Mouse (Mus musculus) bone marrow, adult 2 months (tissue): ENCODE measurements around the gene Spty2d1.

Experiments used
- CTCF ChIP-seq: fragments of 200-500 bp; IDR thresholded peaks from 2 replicates; pipeline ENCODE4 v1.5.1; 2011; ENCODE audit warnings: low read length, control low read depth; ENCODE audit not compliant: control insufficient read depth, insufficient read depth
- POLR2A ChIP-seq: fragments of 200-500 bp; IDR thresholded peaks from 2 replicates; pipeline ENCODE4 v1.6.1; 2011; ENCODE audit warnings: low read depth, mild to moderate bottlenecking, control low read depth, low read length, borderline replicate concordance; ENCODE audit not compliant: control insufficient read depth

- no peak for TF ChIP-seq CTCF
- no peak for TF ChIP-seq POLR2A
Measured at GRCm38 (mm10) chr7:46993079-46993478, 15.1 kb downstream of the Spty2d1 start.
